Mouse (Mus musculus) testis, adult 2 months (tissue): ENCODE results near the gene Zfp408.

Source experiments
- CTCF ChIP-seq: fragments of 200-500 bp; IDR thresholded peaks from 2 replicates; pipeline ENCODE4 v1.5.1; 2012; ENCODE audit warnings: low read depth, mild to moderate bottlenecking, inconsistent platforms, low read length, moderate library complexity; ENCODE audit not compliant: control insufficient read depth, insufficient read depth, insufficient replicate concordance
- POLR2A ChIP-seq: fragments of 200-500 bp; IDR thresholded peaks from 2 replicates; pipeline ENCODE4 v1.6.1; 2012; ENCODE audit warnings: low read depth, mild to moderate bottlenecking, inconsistent platforms, low read length, moderate library complexity; ENCODE audit not compliant: control insufficient read depth

DNA sequence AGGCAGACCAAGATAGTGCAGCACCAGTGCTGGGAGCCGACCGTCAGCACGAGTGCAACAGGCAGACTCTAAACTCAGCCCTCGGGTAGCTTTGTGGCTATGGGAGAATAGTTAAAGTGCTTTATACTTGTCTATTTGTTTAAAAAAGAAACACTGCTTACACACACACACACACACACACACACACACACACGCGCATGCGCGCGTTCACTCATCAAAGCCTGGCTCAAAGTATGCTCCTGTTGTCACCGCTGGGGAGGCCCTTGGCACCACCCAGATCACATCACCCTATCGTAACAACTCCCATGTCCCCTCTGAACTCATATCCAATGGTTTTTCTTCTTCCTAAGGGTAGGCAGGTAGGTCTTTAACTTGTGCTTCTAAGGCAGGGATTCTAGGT lies 5.6 kb downstream of the Zfp408 start:
- no peak for TF ChIP-seq CTCF
- no peak for TF ChIP-seq POLR2A
